Mouse (Mus musculus) forebrain, embryonic 11.5 days (tissue): ENCODE results near the gene Pibf1. TPM values are rescaled to one million over a fixed set of nuclear protein-coding genes. Genes with fewer than 3 reads are reported as not detected.

Source experiments
- polyA plus RNA-seq: library from polyadenylated mRNA; unstranded; fragments of >200 nt; fragmentation: Nextera tagmentation; extraction: Ambion mirVana; gene quantifications from 2 replicates; pipeline ENCODE4 v1.2.1, GENCODE M21; 2014

Pibf1 gene
- polyA plus RNA-seq, 1 experiment from 2014 or later = 26.3 TPM

Other genes starting within 250 kb of the Pibf1 start
- gene Rpl36a-ps1, start 105.1 kb upstream of the Pibf1 start, polyA plus RNA-seq = 2.1 and 3.4 TPM in 2 replicates
- gene Mzt1, start 53.3 kb upstream of the Pibf1 start, polyA plus RNA-seq = 115 and 137 TPM in 2 replicates
- 84.5 and 87.8 TPM in 2 replicates for gene Bora, start 53.2 kb upstream of the Pibf1 start, polyA plus RNA-seq
- 46.1 and 50.2 TPM in 2 replicates for gene Dis3, start 346 bp downstream of the Pibf1 start, polyA plus RNA-seq
- gene Klf5, start 199.3 kb downstream of the Pibf1 start, polyA plus RNA-seq = 1.9 and 2.0 TPM in 2 replicates